Mouse (Mus musculus) retina, embryonic 14.5 days (tissue): ENCODE measurements around the gene Lgi4.

Experiments
- DNase-seq: peaks from one replicate; pipeline ENCODE4 v3.0.0-alpha.2; 2015; ENCODE audit warnings: low spot score

Lgi4 gene

DNA sequence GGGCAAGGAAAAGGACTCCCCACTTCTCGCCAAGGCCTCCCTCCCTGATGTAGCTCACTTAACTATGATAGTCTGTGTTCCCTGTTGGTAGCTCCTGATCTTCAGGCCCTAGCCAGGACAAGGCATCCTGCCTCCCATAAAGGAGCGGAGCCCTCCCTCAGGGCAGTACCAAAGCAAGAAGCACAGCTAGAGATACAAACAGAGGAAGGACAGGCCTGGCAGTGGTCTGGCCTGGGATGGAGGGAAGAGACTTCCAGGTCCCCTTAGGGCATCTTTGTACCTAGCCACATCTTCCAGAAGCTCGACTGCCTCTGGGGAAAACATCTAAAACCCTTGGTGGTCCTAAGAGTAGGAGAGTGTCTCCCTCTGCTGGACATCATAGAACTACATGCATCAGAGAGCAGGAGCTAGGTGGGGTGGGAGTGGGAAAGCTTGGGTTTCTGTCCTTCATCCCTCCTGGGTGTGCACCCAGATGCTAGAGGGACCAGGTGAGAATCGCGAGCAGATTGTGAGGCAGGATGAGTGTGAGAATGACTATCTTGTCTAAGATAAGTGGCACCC, 18.8 kb downstream of the Lgi4 start:
- peak; percentile 88 for DNase-seq

GRCm38 (mm10) chr7:31079670-31080069, 20.5 kb downstream of the Lgi4 start:
- no peak for DNase-seq

GRCm38 (mm10) chr7:31080611-31081010, 21.5 kb downstream of the Lgi4 start:
- no peak for DNase-seq

- DNase-seq: no peak
Measured at GRCm38 (mm10) chr7:31081106-31081505, 22.0 kb downstream of the Lgi4 start.

DNA sequence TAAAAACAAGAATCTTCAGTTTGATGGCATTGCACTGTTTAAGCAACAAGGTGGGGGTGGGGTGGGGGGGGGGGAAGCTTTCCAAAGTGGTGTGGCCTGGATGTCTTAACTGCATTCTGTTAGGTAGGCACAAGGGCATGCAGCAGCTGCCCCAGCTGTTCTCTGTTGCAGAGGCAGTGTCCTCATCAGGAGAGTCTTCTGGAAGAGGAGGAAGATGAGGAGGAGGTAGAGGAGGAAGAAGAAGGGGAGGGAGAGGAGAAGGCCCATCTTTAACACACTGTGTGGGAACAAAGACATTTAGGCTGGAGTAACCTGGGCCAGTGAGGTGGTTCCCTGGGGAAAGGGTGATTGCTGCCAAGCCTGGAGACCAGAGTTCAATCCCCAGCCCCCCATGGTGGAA, 23.0 kb downstream of the Lgi4 start:
- DNase-seq: no peak

- DNase-seq: no peak
Measured at GRCm38 (mm10) chr7:31082831-31083588, 23.9 kb downstream of the Lgi4 start.

DNA sequence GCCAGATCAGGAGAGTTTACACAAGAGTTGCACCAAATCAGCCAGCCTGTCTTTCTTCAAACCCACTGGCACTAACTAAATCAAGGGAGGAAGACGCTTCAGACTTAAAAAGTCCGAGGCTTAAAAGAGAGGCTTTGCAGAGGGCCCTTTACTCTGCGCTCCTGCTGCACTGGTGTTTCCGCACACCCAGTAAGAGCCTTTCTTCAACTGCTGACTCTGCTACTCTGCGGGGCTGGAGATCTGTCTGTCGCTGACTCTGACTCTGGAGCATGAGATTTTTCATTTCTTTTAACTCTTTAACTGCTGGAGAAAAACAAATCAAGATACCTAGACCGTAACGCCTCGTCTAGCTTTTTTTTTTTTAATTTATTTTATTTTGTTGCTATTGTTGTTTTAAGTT, 25.0 kb downstream of the Lgi4 start:
- DNase-seq: no peak

- DNase-seq: no peak
Measured at GRCm38 (mm10) chr7:31085171-31085570, 26.0 kb downstream of the Lgi4 start.

GRCm38 (mm10) chr7:31086175-31086755, 27.1 kb downstream of the Lgi4 start:
- no peak for DNase-seq

DNA sequence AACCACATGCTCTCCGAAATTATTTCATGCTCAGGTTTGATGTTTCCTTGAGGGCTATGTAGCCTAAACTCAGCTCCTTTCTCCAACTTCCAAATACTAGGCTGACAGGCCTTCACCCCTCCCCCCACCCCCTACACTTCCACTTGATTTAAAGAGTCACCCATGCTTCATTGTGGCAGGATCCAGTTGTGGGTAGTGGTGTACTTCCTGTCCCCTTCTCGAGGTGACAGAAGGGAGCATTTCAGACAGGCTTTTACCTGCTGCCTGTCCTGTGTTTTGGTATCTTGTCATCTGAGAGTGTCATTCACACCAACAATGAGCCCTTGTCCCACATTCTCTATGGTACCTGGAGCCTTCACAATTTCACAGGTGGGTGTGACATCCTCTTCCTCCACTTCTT, 28.1 kb downstream of the Lgi4 start:
- no peak for DNase-seq

DNA sequence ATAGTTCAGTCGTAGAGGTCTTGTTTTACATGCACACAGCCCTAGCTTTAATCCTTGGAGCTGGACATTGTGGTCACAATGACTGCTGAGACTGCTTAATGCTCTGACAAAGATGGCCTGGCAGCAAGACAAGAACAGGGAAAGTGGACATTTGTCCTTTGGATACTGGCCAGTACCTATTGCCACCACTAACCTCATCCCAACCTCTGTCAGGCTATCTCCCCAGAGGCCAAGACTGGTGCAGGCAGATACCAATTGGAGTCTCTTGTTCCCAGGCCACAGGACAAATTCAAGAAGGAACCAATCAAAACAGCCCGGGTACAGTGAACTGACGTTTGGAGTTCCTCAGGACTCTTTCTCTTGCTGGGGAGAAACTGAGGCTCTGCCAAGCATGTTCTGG, 29.1 kb downstream of the Lgi4 start:
- DNase-seq: no peak

- no peak for DNase-seq
Measured at GRCm38 (mm10) chr7:31089721-31090120, 30.6 kb downstream of the Lgi4 start.

GRCm38 (mm10) chr7:31094774-31095501, 35.8 kb downstream of the Lgi4 start:
- DNase-seq: no peak

GRCm38 (mm10) chr7:31096892-31097564, 37.9 kb downstream of the Lgi4 start:
- DNase-seq: no peak

DNA sequence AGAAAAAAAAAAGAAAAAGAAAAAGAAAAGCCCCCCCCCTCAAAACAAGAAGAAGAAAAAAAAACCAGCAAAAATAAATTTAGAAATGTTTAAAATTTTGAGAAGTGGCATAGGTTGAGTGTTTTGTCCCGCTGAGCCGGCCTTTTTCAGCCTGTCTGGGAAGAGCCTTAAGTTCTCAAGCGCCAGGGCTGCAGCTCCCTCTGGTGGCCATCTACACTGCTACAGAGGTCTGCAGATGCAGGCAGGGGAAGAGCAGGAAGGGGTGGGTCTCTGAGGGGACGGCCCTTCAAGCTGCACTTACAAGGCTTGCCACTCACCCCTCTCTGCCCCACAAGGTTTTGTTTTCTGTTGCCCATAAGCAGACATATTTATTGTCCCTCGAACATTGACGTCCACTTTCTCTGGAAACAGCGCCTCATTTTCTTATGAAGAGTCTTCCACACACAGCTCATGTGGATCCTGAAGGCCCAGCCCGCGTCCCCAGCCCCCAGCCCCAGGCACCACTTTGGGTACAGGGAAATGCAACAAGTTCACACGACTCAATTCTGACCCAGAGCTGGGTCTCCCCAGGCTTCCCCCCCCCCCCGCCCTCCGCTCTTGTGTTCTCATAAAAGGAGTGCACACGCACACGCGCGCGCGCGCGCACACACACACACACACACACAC, 38.6 kb downstream of the Lgi4 start:
- DNase-seq: peak; percentile 94

- no peak for DNase-seq
Measured at GRCm38 (mm10) chr7:31098697-31099611, 39.8 kb downstream of the Lgi4 start.

DNA sequence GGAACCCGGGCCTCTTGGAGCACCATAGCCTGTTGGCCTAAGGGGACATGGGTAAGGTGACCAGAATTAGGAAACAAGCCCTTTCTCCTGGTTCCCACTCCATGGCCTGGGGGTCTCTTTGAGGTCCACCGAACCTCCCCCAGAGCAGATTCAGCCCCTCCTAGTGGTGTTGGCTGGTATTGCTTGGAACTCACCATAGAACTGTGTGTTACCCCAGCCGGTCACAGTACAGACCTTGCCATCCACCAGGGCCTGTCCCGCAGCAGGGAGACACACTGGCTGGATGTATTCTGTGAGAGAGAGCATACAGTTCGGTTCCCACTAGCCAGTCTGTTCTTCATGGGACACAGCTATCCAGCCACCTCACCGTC, 40.5 kb downstream of the Lgi4 start:
- peak; percentile 21 for DNase-seq

DNA sequence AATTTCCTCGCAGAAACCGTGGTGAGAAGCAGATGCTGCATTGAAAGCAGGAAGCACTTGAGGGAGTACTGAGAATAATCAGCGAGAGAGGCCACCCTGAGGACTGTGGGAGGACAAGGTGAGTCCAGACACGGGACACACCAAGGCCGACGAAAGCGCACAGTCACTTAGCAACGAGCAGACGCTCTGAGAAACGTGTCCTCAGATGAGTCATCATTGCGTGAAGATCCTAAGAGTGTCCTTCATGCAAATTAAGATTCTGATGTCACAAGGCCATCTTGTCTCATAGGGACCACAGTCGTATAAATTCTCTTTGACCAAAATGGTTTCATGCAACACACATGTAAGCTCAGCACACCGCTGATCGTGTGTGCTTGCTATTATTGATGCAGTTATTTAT, 41.6 kb downstream of the Lgi4 start:
- DNase-seq: no peak

DNA sequence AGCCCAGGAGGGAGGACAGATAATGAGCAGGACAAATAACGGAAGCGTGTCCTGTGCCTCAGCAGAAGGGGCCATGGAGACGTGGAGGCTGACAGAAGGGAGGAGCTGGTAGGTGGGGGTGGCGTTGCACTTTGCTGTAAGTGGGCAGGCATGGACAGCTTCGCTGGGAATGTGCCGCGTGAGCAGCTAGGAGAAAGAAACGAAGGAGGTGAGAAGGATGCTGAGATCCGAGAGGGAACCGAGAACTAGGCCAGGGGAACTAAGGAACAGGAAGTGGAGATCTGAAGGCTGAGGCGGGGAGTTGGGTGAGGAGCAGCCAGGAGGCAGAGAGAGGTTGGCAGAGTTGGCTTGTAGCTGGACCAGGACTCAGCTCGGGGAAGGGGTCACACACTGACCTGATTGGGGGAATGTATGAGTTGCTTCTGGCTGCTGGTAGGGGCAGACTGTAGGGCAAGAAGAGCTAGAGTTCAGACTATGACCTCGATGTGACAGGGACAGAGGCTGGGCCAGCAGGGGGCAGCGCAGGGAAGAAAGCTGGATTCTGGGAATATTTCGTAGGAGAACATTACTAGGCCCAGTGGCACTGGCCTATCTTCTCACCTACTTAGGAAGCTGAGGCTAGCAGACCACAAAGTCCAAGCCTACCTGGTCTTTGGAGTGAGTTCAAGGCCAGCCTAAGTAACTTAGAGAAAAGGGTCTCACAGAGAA, 46.1 kb downstream of the Lgi4 start:
- peak; percentile 63 for DNase-seq

DNA sequence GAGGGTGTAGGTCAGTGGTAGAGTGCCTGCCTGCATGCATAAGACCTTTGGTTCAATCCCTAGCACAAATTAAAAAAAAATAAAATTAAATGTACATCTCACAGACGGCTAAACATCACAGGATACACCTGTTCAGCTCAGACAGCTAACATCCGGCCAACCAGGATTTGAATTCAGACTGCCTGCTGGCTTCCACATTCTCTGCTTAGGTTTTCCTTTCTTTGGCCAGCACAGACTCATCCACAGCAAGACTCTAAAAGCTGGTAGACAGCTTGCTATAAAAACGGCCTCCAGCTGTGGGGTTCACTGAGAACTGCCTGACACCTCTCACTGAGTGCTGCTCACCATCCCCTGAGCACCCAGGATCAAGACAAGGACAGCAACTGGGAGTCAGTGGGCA, 47.0 kb downstream of the Lgi4 start:
- no peak for DNase-seq
